Mouse (Mus musculus): ENCODE data around the gene Cpxm2. TPM values are rescaled to one million over a fixed set of nuclear protein-coding genes. Genes with fewer than 3 reads are reported as not detected.

Gene Cpxm2
- polyA plus RNA-seq, 1 experiment from 2014 or later = 0.32 TPM

GRCm38 (mm10) chr7:132174787-132175186, 20.2 kb upstream of the Cpxm2 start:
- H3K9me3 ChIP-seq = no peaks in the 10 kb centered on the region; the same call in 1 of the 2 replicates
- no peaks in the 10 kb centered on the region for H3K36me3 ChIP-seq (replicated peaks)
- no peak for DNase-seq (ENCODE audit: extremely low spot score, low spot score)
- H3K27ac ChIP-seq = no peak overlapping the region
- H3K27me3 ChIP-seq (ENCODE audit: poor library complexity, severe bottlenecking) = no peaks in the 10 kb centered on the region
- H3K4me1 ChIP-seq = peaks cover 11% of the 10 kb centered on the region
- WGBS = 90% methylated on average over 5 of the region's 5 CpGs
- no peak overlapping the region for H3K4me3 ChIP-seq

- WGBS = 78% methylated on average over 2 of the region's 2 CpGs
- H3K9me3 ChIP-seq = no peaks in the 10 kb centered on the region; the same call in 1 of the 2 replicates
- H3K4me1 ChIP-seq = peaks cover 15% of the 10 kb centered on the region
- no peaks in the 10 kb centered on the region for H3K36me3 ChIP-seq (replicated peaks)
- H3K27me3 ChIP-seq (ENCODE audit: poor library complexity, severe bottlenecking) = no peaks in the 10 kb centered on the region
- H3K27ac ChIP-seq = no peak overlapping the region
- no peak for DNase-seq (ENCODE audit: extremely low spot score, low spot score)
- H3K4me3 ChIP-seq = no peak overlapping the region
Observed at GRCm38 (mm10) chr7:132174296-132174695, 19.8 kb upstream of the Cpxm2 start.

- Histone ChIP-seq H3K36me3 (replicated peaks) (no peaks in the 10 kb centered on the region), H3K4me3 (no peak overlapping the region), H3K27ac (no peak overlapping the region), H3K27me3 (ENCODE audit: poor library complexity, severe bottlenecking) (no peaks in the 10 kb centered on the region), H3K9me3 (no peaks in the 10 kb centered on the region; the same call in 1 of the 2 replicates), H3K4me1 (peaks cover 17% of the 10 kb centered on the region)
- WGBS = 84% methylated on average over 5 of the region's 5 CpGs
- no peak for DNase-seq (ENCODE audit: extremely low spot score, low spot score)
Observed at GRCm38 (mm10) chr7:132172220-132172619, 17.7 kb upstream of the Cpxm2 start.

- no peaks in the 10 kb centered on the region for H3K36me3 ChIP-seq (replicated peaks)
- WGBS = 92% methylated on average over 5 of the region's 5 CpGs
- H3K27ac ChIP-seq = no peak overlapping the region
- H3K27me3 ChIP-seq (ENCODE audit: poor library complexity, severe bottlenecking) = no peaks in the 10 kb centered on the region
- peaks cover 22% of the 10 kb centered on the region for H3K4me1 ChIP-seq
- no peaks in the 10 kb centered on the region; the same call in 1 of the 2 replicates for H3K9me3 ChIP-seq
- no peak for DNase-seq (ENCODE audit: extremely low spot score, low spot score)
- H3K4me3 ChIP-seq = no peak overlapping the region
Observed at GRCm38 (mm10) chr7:132171716-132172115, 17.2 kb upstream of the Cpxm2 start.

GRCm38 (mm10) chr7:132169419-132170169, 15.1 kb upstream of the Cpxm2 start:
- H3K4me1 ChIP-seq = peaks cover 24% of the 10 kb centered on the region
- H3K27me3 ChIP-seq (ENCODE audit: poor library complexity, severe bottlenecking) = no peaks in the 10 kb centered on the region
- H3K9me3 ChIP-seq = no peaks in the 10 kb centered on the region; the same call in 1 of the 2 replicates
- no peak overlapping the region for H3K27ac ChIP-seq
- WGBS = 70% methylated on average over 7 of the region's 7 CpGs
- H3K36me3 ChIP-seq (replicated peaks) = no peaks in the 10 kb centered on the region
- no peak for DNase-seq (ENCODE audit: extremely low spot score, low spot score)
- H3K4me3 ChIP-seq = no peak overlapping the region

GRCm38 (mm10) chr7:132167239-132167638, 12.7 kb upstream of the Cpxm2 start:
- peaks cover 20% of the 10 kb centered on the region for H3K4me1 ChIP-seq
- H3K27ac ChIP-seq = no peak overlapping the region
- no peaks in the 10 kb centered on the region for H3K36me3 ChIP-seq (replicated peaks)
- WGBS = 78% methylated on average over 4 of the region's 4 CpGs
- no peak overlapping the region for H3K4me3 ChIP-seq
- DNase-seq (ENCODE audit: extremely low spot score, low spot score) = no peak
- H3K27me3 ChIP-seq (ENCODE audit: poor library complexity, severe bottlenecking) = no peaks in the 10 kb centered on the region
- no peaks in the 10 kb centered on the region; the same call in 1 of the 2 replicates for H3K9me3 ChIP-seq

- DNase-seq (ENCODE audit: extremely low spot score, low spot score) = no peak
- peaks cover 7% of the 10 kb centered on the region for H3K4me1 ChIP-seq
- 0 out of 2 replicates have a peak, but pooled peaks cover 4% of the 10 kb centered on the region for H3K27me3 ChIP-seq (ENCODE audit: poor library complexity, severe bottlenecking)
- no peak overlapping the region for H3K4me3 ChIP-seq
- H3K36me3 ChIP-seq (replicated peaks) = no peaks in the 10 kb centered on the region
- H3K27ac ChIP-seq = no peak overlapping the region
- 89% methylated on average over 3 of the region's 3 CpGs for WGBS
- H3K9me3 ChIP-seq = no peaks in the 10 kb centered on the region
Observed at GRCm38 (mm10) chr7:132162254-132162653, 7.7 kb upstream of the Cpxm2 start.

GRCm38 (mm10) chr7:132158321-132159025, 3.9 kb upstream of the Cpxm2 start:
- H3K36me3 ChIP-seq (replicated peaks) = no peaks in the 10 kb centered on the region
- no peak overlapping the region for H3K4me3 ChIP-seq
- DNase-seq (ENCODE audit: extremely low spot score, low spot score) = no peak
- 95% methylated on average over 9 of the region's 9 CpGs for WGBS
- no peak overlapping the region for H3K27ac ChIP-seq
- H3K27me3 ChIP-seq (ENCODE audit: poor library complexity, severe bottlenecking) = peaks cover 35% of the 10 kb centered on the region
- no peaks in the 10 kb centered on the region for H3K9me3 ChIP-seq
- H3K4me1 ChIP-seq = peaks cover 16% of the 10 kb centered on the region

GRCm38 (mm10) chr7:132153725-132154147, 803 bp downstream of the Cpxm2 start:
- no peak for DNase-seq (ENCODE audit: extremely low spot score, low spot score)

GRCm38 (mm10) chr7:132145227-132145800, 9.2 kb downstream of the Cpxm2 start:
- Histone ChIP-seq H3K9me3 (no peaks in the 10 kb centered on the region), H3K4me3 (no peak overlapping the region), H3K27me3 (ENCODE audit: poor library complexity, severe bottlenecking) (no peaks in the 10 kb centered on the region), H3K4me1 (no peaks in the 10 kb centered on the region), H3K36me3 (replicated peaks) (no peaks in the 10 kb centered on the region), H3K27ac (no peak overlapping the region)
- 75% methylated on average over 15 of the region's 15 CpGs for WGBS
- DNase-seq (ENCODE audit: extremely low spot score, low spot score) = no peak

More at GRCm38 (mm10) chr7:132153725-132154147, 803 bp downstream of the Cpxm2 start:
- 37% methylated on average over 6 of the region's 6 CpGs for WGBS
- H3K9me3 ChIP-seq = no peaks in the 10 kb centered on the region
- no peak overlapping the region for H3K27ac ChIP-seq
- no peaks in the 10 kb centered on the region for H3K36me3 ChIP-seq (replicated peaks)
- H3K27me3 ChIP-seq (ENCODE audit: poor library complexity, severe bottlenecking) = peaks cover 52% of the 10 kb centered on the region
- H3K4me3 ChIP-seq = peak overlapping the region; percentile 57; the same call in 1 of the 2 replicates
- peaks cover 17% of the 10 kb centered on the region for H3K4me1 ChIP-seq

- DNase-seq (ENCODE audit: extremely low spot score, low spot score) = no peak
- no peaks in the 10 kb centered on the region for H3K36me3 ChIP-seq (replicated peaks)
- no peak overlapping the region for H3K27ac ChIP-seq
- no peaks in the 10 kb centered on the region for H3K27me3 ChIP-seq (ENCODE audit: poor library complexity, severe bottlenecking)
- H3K9me3 ChIP-seq = peaks cover 3% of the 10 kb centered on the region; the same call in 1 of the 2 replicates
- WGBS = 82% methylated on average over 6 of the region's 6 CpGs
- H3K4me1 ChIP-seq = no peaks in the 10 kb centered on the region
- no peak overlapping the region for H3K4me3 ChIP-seq
Observed at GRCm38 (mm10) chr7:132128687-132129086, 25.9 kb downstream of the Cpxm2 start.

GRCm38 (mm10) chr7:132124948-132125347, 29.6 kb downstream of the Cpxm2 start:
- H3K4me1 ChIP-seq = no peaks in the 10 kb centered on the region
- H3K9me3 ChIP-seq = no peaks in the 10 kb centered on the region
- DNase-seq (ENCODE audit: extremely low spot score, low spot score) = no peak
- no peaks in the 10 kb centered on the region for H3K27me3 ChIP-seq (ENCODE audit: poor library complexity, severe bottlenecking)
- H3K4me3 ChIP-seq = no peak overlapping the region
- no peak overlapping the region for H3K27ac ChIP-seq
- H3K36me3 ChIP-seq (replicated peaks) = no peaks in the 10 kb centered on the region
- 91% methylated on average over 7 of the region's 7 CpGs for WGBS

GRCm38 (mm10) chr7:132123211-132123610, 31.3 kb downstream of the Cpxm2 start:
- no peaks in the 10 kb centered on the region for H3K9me3 ChIP-seq
- 90% methylated on average over 7 of the region's 7 CpGs for WGBS
- no peaks in the 10 kb centered on the region for H3K36me3 ChIP-seq (replicated peaks)
- H3K27me3 ChIP-seq (ENCODE audit: poor library complexity, severe bottlenecking) = no peaks in the 10 kb centered on the region
- no peak for DNase-seq (ENCODE audit: extremely low spot score, low spot score)
- no peak overlapping the region for H3K4me3 ChIP-seq
- no peak overlapping the region for H3K27ac ChIP-seq
- no peaks in the 10 kb centered on the region for H3K4me1 ChIP-seq
